28 mouse cellular contexts compared by ENCODE assay signal in the genomic region with DNA sequence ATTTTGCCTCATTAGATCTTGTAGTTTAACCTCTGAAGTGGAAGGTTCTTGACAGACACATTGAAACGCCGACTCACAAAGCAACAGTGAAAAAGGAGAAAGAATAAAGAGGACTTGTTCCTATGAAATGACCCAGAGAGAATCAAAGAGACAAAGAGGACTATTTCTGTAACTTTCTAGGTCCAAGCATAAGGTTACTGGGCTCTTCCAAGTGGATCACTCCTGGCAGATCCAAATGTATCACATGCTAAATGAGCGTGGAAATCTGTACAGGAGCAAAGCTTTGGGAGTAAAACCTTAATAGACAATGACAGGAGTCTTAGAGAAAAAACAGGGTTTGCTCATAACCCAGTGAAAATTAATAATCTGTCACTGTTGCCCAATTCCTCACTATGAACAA.
DNase-seq lines count a peak whose midpoint lies in the region; ATAC-seq lines count a peak whose summit lies in the region.
"Had no signal": no experiment of that assay in that cellular context is flagged by ENCODE, and none has a peak within 500 bp of the region (broad histone marks: within the 10 kb centered on the region; RNA-seq: fewer than 3 reads in every experiment).

No protein-coding gene starts in this region.

- 12% methylated on average over 3 of the region's 3 CpGs for WGBS in forebrain, embryonic 16.5 days
- WGBS in forebrain, embryonic 14.5 days, result 20% methylated on average over 3 of the region's 3 CpGs
- WGBS in limb, embryonic 10.5 days, result 79% methylated on average over 3 of the region's 3 CpGs

- H3K27ac ChIP-seq in forebrain, embryonic 16.5 days (ENCODE audit: low read length), result peak overlapping the region; percentile 37; the same call in 1 of the 2 replicates
- H3K27ac ChIP-seq in forebrain, embryonic 14.5 days (ENCODE audit: low read depth, low read length), result no peak overlapping the region
- no peak overlapping the region for H3K27ac ChIP-seq in limb, embryonic 10.5 days
- H3K27ac ChIP-seq: embryonic facial prominence, embryonic 12.5 days; forebrain, embryonic 12.5 days; heart, embryonic 15.5 days; hindbrain, embryonic 10.5 days; hindbrain, embryonic 13.5 days; intestine, embryonic 15.5 days had no signal

- no peaks in the 10 kb centered on the region for H3K36me3 ChIP-seq in forebrain, embryonic 16.5 days (ENCODE audit: control insufficient read depth, insufficient read depth)
- no peaks in the 10 kb centered on the region for H3K36me3 ChIP-seq in forebrain, embryonic 14.5 days (ENCODE audit: control insufficient read depth, insufficient read depth, low read length)
- H3K36me3 ChIP-seq in limb, embryonic 10.5 days, result no peaks in the 10 kb centered on the region
- H3K36me3 ChIP-seq: embryonic facial prominence, embryonic 12.5 days; forebrain, embryonic 12.5 days; heart, embryonic 12.5 days; heart, embryonic 15.5 days; hindbrain, embryonic 10.5 days; hindbrain, embryonic 13.5 days; intestine, embryonic 15.5 days had no signal

- no peak for ATAC-seq in forebrain, embryonic 16.5 days
- ATAC-seq in forebrain, embryonic 14.5 days, result no peak
- no peak for ATAC-seq in megakaryocyte-erythroid progenitor cell, adult 5-6 weeks (replicated peaks; ENCODE audit: low FRiP score, low TSS enrichment, poor library complexity, severe bottlenecking)
- ATAC-seq: activated CD4-positive, CD25-positive, alpha-beta regulatory T cell, adult 4 months; CD4-positive, CD25-positive, alpha-beta regulatory T cell, adult 4 months; hindbrain, embryonic 16.5 days; intestine, embryonic 15.5 days had no signal

- DNase-seq in forebrain, embryonic 14.5 days (ENCODE audit: low spot score), result no peak
- DNase-seq in Muller cell, postnatal 12 days (ENCODE audit: inconsistent ontology term), result peak; percentile 92
- peak; percentile 28 for DNase-seq in brain, adult 2 months (ENCODE audit: low read depth, low spot score)
- peak; percentile 8 for DNase-seq in retina, adult 2 months (ENCODE audit: low read depth, low spot score)
- no peak for DNase-seq in spleen, postnatal 10 days (ENCODE audit: low spot score in 2 of 2)
- DNase-seq in limb, embryonic 10.5 days (ENCODE audit: low spot score), result no peak
- DNase-seq: adrenal gland, adult 8-10 months; adrenal gland, postnatal 25 days; cerebellum, adult 11 months; cerebellum, adult 9-11 months; cerebellum, postnatal 25 days; gastrocnemius, postnatal 10 days; gastrocnemius, postnatal 36 days; heart, postnatal 10 days; heart, postnatal 36 days had no signal

- H3K9ac ChIP-seq in forebrain, embryonic 16.5 days (replicated peaks; ENCODE audit: low read depth, low read length), result no peak overlapping the region
- H3K9ac ChIP-seq in forebrain, embryonic 14.5 days (ENCODE audit: low read length), result no peak overlapping the region
- H3K9ac ChIP-seq: embryonic facial prominence, embryonic 12.5 days; forebrain, embryonic 12.5 days; heart, embryonic 12.5 days; heart, embryonic 15.5 days; hindbrain, embryonic 13.5 days; intestine, embryonic 15.5 days had no signal

- no peak overlapping the region for H3K4me2 ChIP-seq in forebrain, embryonic 16.5 days (ENCODE audit: low read length)
- H3K4me2 ChIP-seq in forebrain, embryonic 14.5 days (ENCODE audit: low read length), result no peak overlapping the region
- H3K4me2 ChIP-seq: embryonic facial prominence, embryonic 12.5 days; forebrain, embryonic 12.5 days; heart, embryonic 12.5 days; heart, embryonic 15.5 days; hindbrain, embryonic 13.5 days; intestine, embryonic 15.5 days had no signal

- H3K4me3 ChIP-seq in forebrain, embryonic 16.5 days (replicated peaks; ENCODE audit: low read length), result no peak overlapping the region
- H3K4me3 ChIP-seq in forebrain, embryonic 14.5 days (ENCODE audit: low read depth, low read length), result no peak overlapping the region
- no peak overlapping the region for H3K4me3 ChIP-seq in limb, embryonic 10.5 days
- H3K4me3 ChIP-seq: embryonic facial prominence, embryonic 12.5 days; erythroblast, embryonic 14.5 days; forebrain, embryonic 12.5 days; heart, embryonic 12.5 days; heart, embryonic 15.5 days; hindbrain, embryonic 10.5 days; hindbrain, embryonic 13.5 days; intestine, embryonic 15.5 days had no signal

- no peaks in the 10 kb centered on the region for H3K4me1 ChIP-seq in forebrain, embryonic 16.5 days (replicated peaks; ENCODE audit: control insufficient read depth, insufficient read depth, low read length)
- no peaks in the 10 kb centered on the region for H3K4me1 ChIP-seq in forebrain, embryonic 14.5 days (ENCODE audit: control insufficient read depth, insufficient read depth, low read length)
- H3K4me1 ChIP-seq in limb, embryonic 10.5 days, result no peaks in the 10 kb centered on the region
- H3K4me1 ChIP-seq: embryonic facial prominence, embryonic 12.5 days; heart, embryonic 12.5 days; heart, embryonic 15.5 days; hindbrain, embryonic 13.5 days; intestine, embryonic 15.5 days had no signal

- H3K27me3 ChIP-seq in forebrain, embryonic 16.5 days (replicated peaks; ENCODE audit: control insufficient read depth, insufficient read depth, low read length), result no peaks in the 10 kb centered on the region
- H3K27me3 ChIP-seq in forebrain, embryonic 14.5 days (replicated peaks; ENCODE audit: control insufficient read depth, insufficient read depth, low read length), result no peaks in the 10 kb centered on the region
- no peaks in the 10 kb centered on the region for H3K27me3 ChIP-seq in limb, embryonic 10.5 days (ENCODE audit: low read depth, poor library complexity, severe bottlenecking)
- H3K27me3 ChIP-seq: embryonic facial prominence, embryonic 12.5 days; forebrain, embryonic 12.5 days; heart, embryonic 12.5 days; heart, embryonic 15.5 days; hindbrain, embryonic 13.5 days; intestine, embryonic 15.5 days had no signal

- no peaks in the 10 kb centered on the region for H3K9me3 ChIP-seq in forebrain, embryonic 16.5 days (ENCODE audit: control insufficient read depth, low read length)
- no peaks in the 10 kb centered on the region for H3K9me3 ChIP-seq in forebrain, embryonic 14.5 days (replicated peaks; ENCODE audit: control insufficient read depth, low read length)
- H3K9me3 ChIP-seq in limb, embryonic 10.5 days (replicated peaks), result no peaks in the 10 kb centered on the region
- H3K9me3 ChIP-seq: embryonic facial prominence, embryonic 12.5 days; forebrain, embryonic 12.5 days; heart, embryonic 15.5 days; hindbrain, embryonic 10.5 days; hindbrain, embryonic 13.5 days; intestine, embryonic 15.5 days had no signal

Comparison
In these comparisons a context has a peak if more than half of its experiments do, and no peak if none do; other contexts are left out.
1. DNase-seq: peak in Muller cell, postnatal 12 days (single experiment), brain, adult 2 months (single experiment) and retina, adult 2 months (single experiment); none in forebrain, embryonic 14.5 days (single experiment), spleen, postnatal 10 days (0 of 2) and limb, embryonic 10.5 days (single experiment).